Mouse (Mus musculus) G1E (cell line): ENCODE measurements around the gene Lyrm7. TPM values are rescaled to one million over a fixed set of nuclear protein-coding genes. Genes with fewer than 3 reads are reported as not detected.

Experiments used
- ATAC-seq: 2 replicates; pipeline ENCODE4 v1.8.0; 2016; ENCODE audit warnings: mild to moderate bottlenecking; ENCODE audit not compliant: insufficient number of reproducible peaks, poor library complexity, low FRiP score, severe bottlenecking; ENCODE audit errors: extremely low read depth
- DNase-seq: peaks from one replicate; pipeline ENCODE4 v3.0.0; 2012; ENCODE audit warnings: low spot score
- H3K27me3 ChIP-seq: 2 replicates; pipeline ENCODE4 v1.6.1; 2012; ENCODE audit warnings: mild to moderate bottlenecking, low read length, inconsistent platforms; ENCODE audit not compliant: insufficient read depth
- H3K36me3 ChIP-seq: replicated peaks from 2 replicates; pipeline ENCODE3; 2012; ENCODE audit warnings: mild to moderate bottlenecking, inconsistent platforms
- H3K4me1 ChIP-seq: 2 replicates; pipeline ENCODE4 v1.6.1; 2012; ENCODE audit warnings: low read depth, low read length, inconsistent platforms, mixed read lengths; ENCODE audit not compliant: insufficient read depth
- H3K4me3 ChIP-seq: 2 replicates; pipeline ENCODE4 v1.5.1; 2012; ENCODE audit warnings: low read depth, mild to moderate bottlenecking, inconsistent platforms, low read length, moderate library complexity, mixed read lengths
- H3K9me3 ChIP-seq: replicated peaks from 2 replicates; pipeline ENCODE4 v1.6.1; 2012; ENCODE audit warnings: inconsistent platforms
- CTCF ChIP-seq: IDR thresholded peaks from 2 replicates; pipeline ENCODE4 v1.5.1; 2012; ENCODE audit warnings: low read depth, low read length, inconsistent platforms, mixed read lengths
- GATA1 ChIP-seq: IDR thresholded peaks from 2 replicates; pipeline ENCODE4 v1.6.1; 2012; ENCODE audit warnings: borderline replicate concordance, low read length, inconsistent platforms, mixed read lengths
- GATA2 ChIP-seq: IDR thresholded peaks from 2 replicates; pipeline ENCODE4 v1.6.1; 2012; ENCODE audit warnings: low read depth, low read length, inconsistent platforms, borderline replicate concordance
- POLR2AphosphoS5 ChIP-seq: IDR thresholded peaks from 2 replicates; pipeline ENCODE4 v1.6.1; 2012; ENCODE audit warnings: low read depth, low read length, inconsistent platforms; ENCODE audit not compliant: insufficient replicate concordance
- TAL1 ChIP-seq: conservative IDR thresholded peaks from 2 replicates; pipeline ENCODE4 v1.6.1; 2012; ENCODE audit warnings: low read depth, low read length, inconsistent platforms, mixed read lengths
- polyA plus RNA-seq: library from polyadenylated mRNA; stranded (reverse); fragments of >175 nt; gene quantifications from 2 replicates; pipeline ENCODE4 v1.2.3, GENCODE M21; 2012
- total RNA-seq, 2 experiments: library from RNA; stranded (forward) in 1 of 2; stranded (reverse) in 1 of 2; fragments of 200-1000 nt in 1 of 2; fragments of >200 nt in 1 of 2; fragmentation: Nextera tagmentation in 1 of 2; gene quantifications; 2 replicates each; pipeline ENCODE4 v1.2.3; 2014 to 2017

The Lyrm7 gene
- total and polyA plus RNA-seq, 3 experiments, result 0.51 to 9.9 (median 2.5) TPM

GRCm38 (mm10) chr11:54894589-54894988 lies 33.9 kb upstream of the Lyrm7 start:
- ATAC-seq, result no peak
- TF ChIP-seq TAL1, result no peak
- TF ChIP-seq POLR2AphosphoS5, result no peak
- H3K4me3 ChIP-seq, result no peak overlapping the region
- peaks cover 28% of the 10 kb centered on the region for H3K27me3 ChIP-seq
- no peaks in the 10 kb centered on the region for H3K4me1 ChIP-seq
- DNase-seq, result no peak
- no peaks in the 10 kb centered on the region for H3K9me3 ChIP-seq
- H3K36me3 ChIP-seq, result no peaks in the 10 kb centered on the region

DNA sequence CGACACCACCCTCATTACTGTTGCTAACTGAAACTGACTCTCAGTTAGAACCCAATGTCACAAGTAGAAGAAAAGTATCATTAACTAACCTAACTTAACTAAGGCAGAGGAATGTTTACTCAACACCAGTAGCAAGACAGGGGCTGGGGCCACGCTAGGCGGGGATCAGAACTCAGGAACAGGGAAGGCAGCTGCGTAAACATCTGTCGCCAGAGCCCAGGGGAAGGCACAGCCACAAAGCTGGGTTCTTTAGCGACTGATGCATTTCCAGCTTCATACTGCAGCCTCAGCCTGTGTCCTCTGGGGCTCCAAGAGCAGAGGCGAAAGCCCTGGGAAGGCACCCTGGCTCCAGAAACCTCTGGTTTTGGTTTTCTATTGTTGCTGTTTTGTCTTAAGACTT lies 31.4 kb upstream of the Lyrm7 start:
- DNase-seq, result no peak
- Histone ChIP-seq H3K36me3 (no peaks in the 10 kb centered on the region), H3K9me3 (no peaks in the 10 kb centered on the region), H3K4me1 (no peaks in the 10 kb centered on the region), H3K27me3 (peaks cover 34% of the 10 kb centered on the region), H3K4me3 (no peak overlapping the region)
- no peak for TF ChIP-seq TAL1
- TF ChIP-seq GATA2, result no peak
- no peak for TF ChIP-seq GATA1
- TF ChIP-seq POLR2AphosphoS5, result no peak
- TF ChIP-seq CTCF, result no peak
- no peak for ATAC-seq

GRCm38 (mm10) chr11:54891341-54891740 lies 30.6 kb upstream of the Lyrm7 start:
- ATAC-seq, result no peak
- TF ChIP-seq POLR2AphosphoS5, result no peak
- no peak for TF ChIP-seq CTCF
- DNase-seq, result no peak

GRCm38 (mm10) chr11:54887927-54888326 lies 27.2 kb upstream of the Lyrm7 start:
- H3K27me3 ChIP-seq, result peaks cover 25% of the 10 kb centered on the region
- TF ChIP-seq TAL1 (no peak), GATA2 (no peak), GATA1 (no peak), CTCF (no peak), POLR2AphosphoS5 (no peak)
- no peaks in the 10 kb centered on the region for H3K36me3 ChIP-seq
- H3K4me3 ChIP-seq, result no peak overlapping the region
- no peak for DNase-seq
- H3K9me3 ChIP-seq, result no peaks in the 10 kb centered on the region
- H3K4me1 ChIP-seq, result peaks cover 22% of the 10 kb centered on the region
- ATAC-seq, result no peak

More at GRCm38 (mm10) chr11:54891341-54891740, 30.6 kb upstream of the Lyrm7 start:
- no peaks in the 10 kb centered on the region for H3K9me3 ChIP-seq
- no peaks in the 10 kb centered on the region for H3K36me3 ChIP-seq
- H3K4me1 ChIP-seq, result no peaks in the 10 kb centered on the region
- peaks cover 37% of the 10 kb centered on the region for H3K27me3 ChIP-seq
- H3K4me3 ChIP-seq, result no peak overlapping the region

- ATAC-seq (no peak), DNase-seq (no peak)
- peaks cover 25% of the 10 kb centered on the region for H3K4me1 ChIP-seq
- H3K4me3 ChIP-seq, result no peak overlapping the region
- peaks cover 14% of the 10 kb centered on the region for H3K27me3 ChIP-seq
- no peaks in the 10 kb centered on the region for H3K9me3 ChIP-seq
- H3K36me3 ChIP-seq, result no peaks in the 10 kb centered on the region
- no peak for TF ChIP-seq POLR2AphosphoS5
- TF ChIP-seq TAL1, result no peak
Measured at GRCm38 (mm10) chr11:54885406-54885805, 24.7 kb upstream of the Lyrm7 start.

- ATAC-seq (peak; percentile 43), DNase-seq (peak; percentile 18)
- no peaks in the 10 kb centered on the region for H3K9me3 ChIP-seq
- TF ChIP-seq CTCF, result no peak
- TF ChIP-seq GATA2, result no peak
- TF ChIP-seq GATA1, result no peak
- no peak for TF ChIP-seq TAL1
- TF ChIP-seq POLR2AphosphoS5, result no peak
- peaks cover 14% of the 10 kb centered on the region for H3K27me3 ChIP-seq
- H3K4me1 ChIP-seq, result peaks cover 25% of the 10 kb centered on the region
- no peak overlapping the region; the same call in 1 of the 2 replicates for H3K4me3 ChIP-seq
- no peaks in the 10 kb centered on the region for H3K36me3 ChIP-seq
Measured at GRCm38 (mm10) chr11:54884937-54885336, 24.2 kb upstream of the Lyrm7 start.

GRCm38 (mm10) chr11:54884197-54884828 lies 23.6 kb upstream of the Lyrm7 start:
- Histone ChIP-seq H3K27me3 (peaks cover 12% of the 10 kb centered on the region), H3K4me1 (peaks cover 25% of the 10 kb centered on the region), H3K4me3 (no peak overlapping the region), H3K9me3 (no peaks in the 10 kb centered on the region), H3K36me3 (no peaks in the 10 kb centered on the region)
- DNase-seq, result no peak
- TF ChIP-seq GATA1, result no peak
- TF ChIP-seq GATA2, result no peak
- TF ChIP-seq CTCF, result no peak
- peak; percentile 52 for ATAC-seq
